Mouse (Mus musculus) layer of hippocampus, adult 2 months (tissue): ENCODE data around the gene Cox10. TPM values are rescaled to one million over a fixed set of nuclear protein-coding genes. Genes with fewer than 3 reads are reported as not detected.
A peak's percentile ranks its signal among the peaks of the same experiment; 100 is the strongest.

ENCODE experiments used
- DNase-seq, 2 experiments: peaks; one replicate each; pipeline ENCODE4 v3.0.0; 2022; ENCODE audit warnings: low spot score in 2 of 2
- H3K27ac ChIP-seq: fragments of 200-600 bp; 2 replicates; pipeline ENCODE4 v1.8.1; 2022
- H3K4me3 ChIP-seq: fragments of 200-600 bp; 2 replicates; pipeline ENCODE4 v1.8.1; 2022; ENCODE audit warnings: mild to moderate bottlenecking
- CTCF ChIP-seq: fragments of 200-600 bp; conservative IDR thresholded peaks from 2 replicates; pipeline ENCODE4 v1.8.1; 2022; ENCODE audit warnings: antibody characterized with exemption, mild to moderate bottlenecking, moderate library complexity
- total RNA-seq, 2 experiments: library from RNA; stranded (reverse); gene quantifications; 2 replicates each; pipeline ENCODE4 v1.2.3; 2021

The Cox10 gene
- total RNA-seq, 2 experiments from 2014 or later = 23.3 to 24.5 TPM

DNA sequence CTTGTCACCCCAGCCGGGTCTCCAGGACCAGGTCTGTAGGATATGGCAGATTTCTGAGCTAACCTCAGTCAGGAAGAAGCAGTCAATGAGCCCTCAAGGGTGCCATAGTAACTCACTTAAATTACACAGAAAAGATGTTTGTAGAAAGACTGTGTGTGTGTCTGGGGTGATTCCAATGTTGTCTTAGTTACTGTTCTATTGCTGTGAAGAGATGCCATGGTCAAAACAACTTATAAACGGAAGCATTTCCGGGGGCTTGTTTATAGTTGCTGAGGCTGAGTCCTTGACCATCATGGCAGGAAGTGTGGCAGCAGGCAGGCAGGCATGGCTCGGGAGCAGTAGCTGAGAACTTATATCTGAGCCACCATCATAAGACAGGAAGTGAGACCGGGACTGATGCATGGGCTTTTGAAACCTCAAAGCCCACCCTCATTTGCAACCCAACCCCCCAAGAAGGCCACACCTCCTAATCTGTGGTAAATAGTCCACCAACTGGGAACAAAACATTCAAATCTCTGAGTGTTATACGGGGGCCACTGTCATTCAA is 94.6 kb downstream of the Cox10 start:
- DNase-seq = no peak

DNA sequence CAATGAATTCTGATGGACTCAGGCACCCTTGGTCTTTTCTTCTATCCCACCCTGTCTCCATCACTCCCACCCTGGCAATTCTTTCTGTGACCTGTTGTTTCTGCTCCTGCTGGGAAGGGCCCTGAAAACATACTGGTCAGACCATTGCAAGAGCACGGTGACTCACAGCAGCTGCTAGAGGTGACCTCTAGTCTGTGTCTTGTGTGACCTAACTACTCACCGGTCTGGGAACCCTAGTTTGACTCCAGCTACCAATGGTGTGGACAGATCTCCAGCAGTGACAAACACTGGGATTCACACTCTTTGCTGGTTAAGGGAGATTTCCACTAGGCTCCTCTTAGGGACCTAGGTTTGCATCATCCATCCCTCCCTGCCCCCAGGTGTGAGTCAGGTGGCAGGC is 101.5 kb downstream of the Cox10 start:
- Histone ChIP-seq H3K27ac (no peak overlapping the region), H3K4me3 (no peak overlapping the region)
- no peak for DNase-seq
- TF ChIP-seq CTCF = no peak

More for the DNA sequence above, 94.6 kb downstream of the Cox10 start:
- no peak for TF ChIP-seq CTCF
- H3K4me3 ChIP-seq = no peak overlapping the region
- no peak overlapping the region for H3K27ac ChIP-seq

DNA sequence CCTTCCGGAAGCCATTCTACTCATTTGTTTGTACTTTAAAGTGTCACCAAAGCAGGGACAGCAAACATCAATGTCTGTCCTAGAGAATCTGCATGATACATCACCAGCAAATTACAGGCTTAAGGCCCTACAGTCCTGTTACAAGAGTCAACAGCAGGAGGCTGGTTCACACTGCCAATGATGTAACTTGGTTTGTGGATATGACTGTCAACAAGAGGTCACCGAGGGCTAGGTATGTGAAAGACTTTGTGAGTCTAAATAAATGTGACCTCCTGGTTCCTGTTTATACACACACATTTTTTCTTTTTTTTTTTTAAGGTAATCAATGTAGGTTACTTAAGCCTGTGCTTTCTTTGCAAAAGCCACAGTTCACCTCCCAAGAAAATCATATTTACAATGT is 102.5 kb downstream of the Cox10 start:
- H3K4me3 ChIP-seq = no peak overlapping the region
- no peak for DNase-seq
- TF ChIP-seq CTCF = no peak
- H3K27ac ChIP-seq = no peak overlapping the region

DNA sequence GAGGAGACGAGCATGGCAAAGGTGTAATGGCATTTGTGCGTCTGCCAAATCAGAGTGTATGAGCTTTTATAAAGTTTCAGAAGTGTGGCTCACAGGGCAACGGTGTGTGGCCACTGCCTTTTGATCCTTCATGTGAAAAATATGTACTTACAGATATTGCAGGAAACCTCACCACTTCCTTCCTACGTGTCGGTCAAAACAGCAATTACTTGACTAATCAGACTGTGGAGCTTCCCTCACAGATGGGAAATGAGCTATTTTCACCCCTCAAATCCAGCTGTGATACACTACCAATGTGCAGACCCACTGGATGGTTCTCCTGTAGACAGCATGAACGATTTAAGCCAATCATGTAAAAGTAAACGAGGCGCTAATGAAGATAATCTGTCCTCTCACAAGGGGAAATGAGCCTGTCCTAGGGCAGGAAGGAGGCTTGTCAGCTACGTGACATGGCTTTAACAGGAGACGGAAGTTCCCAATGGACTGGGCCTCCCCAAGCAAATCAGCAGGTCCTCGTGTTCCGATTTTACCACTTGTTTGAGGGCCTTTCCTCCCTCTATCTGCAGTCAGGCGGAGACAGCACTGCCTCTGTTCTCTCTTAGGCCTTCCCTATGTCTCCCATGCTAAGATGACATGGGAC is 103.9 kb downstream of the Cox10 start:
- TF ChIP-seq CTCF = no peak
- no peak overlapping the region for H3K27ac ChIP-seq
- H3K4me3 ChIP-seq = no peak overlapping the region
- DNase-seq = no peak

DNA sequence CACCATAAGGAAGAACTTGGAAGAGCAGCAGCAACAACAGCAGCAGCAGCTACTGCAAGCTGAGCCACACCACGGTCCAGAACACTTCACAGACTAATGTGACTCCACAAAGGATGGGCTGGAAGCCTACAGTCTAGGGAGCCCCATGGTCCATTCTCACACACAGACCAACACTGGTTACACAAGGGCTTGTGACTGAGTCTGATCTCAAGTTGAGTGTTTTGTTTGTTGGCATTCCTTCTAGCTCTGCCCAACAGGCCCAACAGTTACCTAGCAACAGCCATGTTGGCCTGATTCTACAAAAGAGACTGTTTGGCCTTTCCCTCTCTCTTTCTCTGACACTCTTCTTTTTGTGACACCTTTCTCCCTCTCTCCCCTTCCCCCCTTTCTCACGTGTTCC is 105.3 kb downstream of the Cox10 start:
- no peak for TF ChIP-seq CTCF
- DNase-seq = no peak
- no peak overlapping the region for H3K4me3 ChIP-seq
- no peak overlapping the region for H3K27ac ChIP-seq

DNA sequence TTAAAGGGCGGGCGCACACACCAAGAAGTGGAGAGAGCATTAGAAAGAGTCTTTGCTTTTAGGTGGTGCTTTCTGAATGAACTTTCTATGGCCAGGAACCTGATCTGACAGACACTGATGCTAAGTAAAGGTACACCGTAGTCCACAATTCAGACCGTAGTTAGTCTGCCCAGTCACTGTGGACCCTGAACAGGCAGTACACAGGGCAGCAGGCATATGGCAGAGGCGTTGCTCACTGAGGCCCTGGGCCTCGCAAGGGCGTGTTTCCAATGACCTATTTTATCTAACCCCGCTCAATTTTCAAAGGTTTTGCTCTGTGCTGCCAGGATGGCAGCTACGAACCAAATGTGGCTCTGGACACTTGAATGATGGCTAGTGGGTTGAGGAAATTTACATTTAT is 107.8 kb downstream of the Cox10 start:
- no peak overlapping the region for H3K4me3 ChIP-seq
- TF ChIP-seq CTCF = no peak
- H3K27ac ChIP-seq = no peak overlapping the region
- no peak for DNase-seq

DNA sequence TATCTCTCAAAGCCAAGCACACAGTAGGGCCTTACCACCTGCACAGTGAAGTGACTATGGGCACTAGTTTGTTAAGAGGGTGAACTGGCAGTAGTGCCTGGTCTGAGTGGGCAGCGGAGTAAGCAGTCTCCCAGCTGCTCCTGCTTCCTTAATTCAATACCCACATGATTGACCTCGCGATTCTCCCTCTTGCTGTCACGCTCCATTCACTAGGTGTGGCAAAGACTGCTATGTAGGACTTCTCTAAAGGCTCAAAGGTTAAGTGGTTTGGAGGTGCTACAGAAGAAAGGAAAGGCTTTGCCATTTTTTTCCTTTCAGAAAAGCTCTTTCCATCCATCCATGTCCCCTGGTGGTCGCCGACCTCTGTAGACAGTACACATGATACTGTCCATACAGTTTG is 108.5 kb downstream of the Cox10 start:
- Histone ChIP-seq H3K4me3 (no peak overlapping the region), H3K27ac (no peak overlapping the region)
- DNase-seq = no peak
- no peak for TF ChIP-seq CTCF

DNA sequence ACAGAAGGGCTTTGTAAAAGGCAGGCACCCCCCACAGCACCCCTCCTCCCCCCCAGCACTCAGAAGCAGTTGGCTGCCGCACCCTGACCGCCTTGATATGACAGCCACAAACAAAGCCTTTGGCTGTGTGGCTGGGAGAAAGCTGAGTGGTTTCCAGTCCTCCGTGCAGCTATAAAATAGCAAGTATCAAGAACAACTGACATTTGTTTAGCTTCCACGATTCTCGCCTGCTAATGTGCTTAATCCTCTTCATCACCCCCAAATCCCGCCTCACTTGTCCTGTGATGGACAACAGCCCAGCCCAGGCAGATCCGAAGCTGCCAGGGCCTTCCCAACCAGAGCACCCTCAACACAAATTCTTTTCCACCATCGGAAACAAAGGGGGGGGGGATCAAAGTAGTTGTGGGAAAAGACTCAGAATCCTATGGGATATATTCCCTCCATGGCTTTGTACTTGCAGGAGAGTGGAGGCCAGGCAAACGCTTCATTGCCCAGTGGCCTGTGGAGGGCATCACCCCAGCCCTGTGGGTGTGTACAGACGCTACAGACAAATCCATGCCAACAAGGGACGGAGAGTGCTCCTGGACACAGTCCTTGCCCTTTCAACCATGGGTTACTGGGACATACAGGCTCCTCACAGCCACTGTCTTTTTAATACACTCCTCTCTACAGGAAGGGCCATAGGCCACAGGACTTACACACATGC is 109.9 kb downstream of the Cox10 start:
- Histone ChIP-seq H3K27ac (peak overlapping the region; percentile 74), H3K4me3 (no peak overlapping the region)
- TF ChIP-seq CTCF = no peak
- DNase-seq = peak; percentile 16 to 29

DNA sequence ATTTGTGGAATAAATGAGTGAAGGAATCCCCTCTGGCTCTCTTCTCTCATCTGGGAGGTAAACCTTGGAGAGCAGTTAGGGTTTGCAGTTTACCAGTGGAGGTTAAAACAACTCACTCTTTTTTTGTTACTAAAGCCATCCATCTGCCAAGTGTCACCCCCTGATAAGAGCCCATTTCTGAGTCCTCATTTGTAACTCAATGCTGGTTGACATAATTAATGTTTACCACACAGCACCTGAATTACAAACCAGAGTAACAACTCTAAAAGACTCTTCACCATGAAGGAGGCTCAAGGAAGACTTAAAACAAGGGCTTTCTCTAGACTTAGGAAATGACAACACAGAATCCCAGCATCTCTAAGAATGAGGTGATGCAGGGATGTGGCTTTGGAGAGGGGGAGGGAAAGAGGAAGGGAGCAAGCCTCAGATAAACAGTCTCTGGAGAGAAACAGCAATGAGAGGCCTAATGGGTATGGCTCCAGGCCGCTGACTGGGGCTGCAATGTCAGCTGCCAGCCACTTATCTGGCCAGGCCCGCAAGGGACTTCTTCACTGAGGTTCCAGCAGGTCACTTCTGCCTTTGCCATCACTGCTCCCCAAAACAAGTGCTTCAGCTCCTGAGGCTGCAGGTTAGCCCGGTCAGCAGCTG is 110.8 kb downstream of the Cox10 start:
- TF ChIP-seq CTCF = no peak
- H3K27ac ChIP-seq = peak overlapping the region; percentile 74; the same call in 1 of the 2 replicates
- DNase-seq = no peak
- no peak overlapping the region for H3K4me3 ChIP-seq

DNA sequence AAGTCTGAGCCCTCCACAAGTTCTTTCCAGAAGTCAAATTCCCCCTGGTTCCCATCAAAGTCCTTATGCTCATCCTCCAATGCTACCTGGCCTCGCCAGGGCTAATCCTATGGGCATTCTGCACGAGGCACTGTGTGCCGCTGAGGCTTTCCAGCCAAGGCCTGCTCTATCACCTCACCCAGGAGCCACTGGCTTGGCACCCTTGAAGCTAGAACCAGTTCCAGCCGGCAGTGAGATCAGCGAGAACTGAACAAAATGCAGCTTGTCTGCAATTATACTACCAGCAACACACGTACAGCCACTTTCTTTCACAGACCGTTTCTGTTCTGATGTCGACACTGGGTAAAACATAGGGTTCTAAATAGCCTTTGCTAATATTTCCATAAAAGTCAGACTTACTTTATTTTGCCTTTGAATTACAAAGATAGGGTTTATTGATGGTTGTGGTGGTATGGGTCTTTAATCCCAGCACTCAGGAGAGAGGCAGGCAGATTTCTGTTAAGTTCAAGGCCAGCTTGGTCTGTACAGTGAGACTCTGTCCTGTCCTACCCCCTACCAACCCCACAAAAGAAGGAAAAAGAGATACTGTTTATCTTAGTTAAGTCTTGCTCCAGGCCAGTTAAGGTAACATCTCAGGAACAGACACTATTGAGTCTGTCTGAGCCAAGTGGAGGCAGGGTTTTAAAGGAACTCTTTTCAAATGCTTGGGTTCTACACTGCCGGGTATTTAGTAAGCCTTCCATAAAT is 111.5 kb downstream of the Cox10 start:
- Histone ChIP-seq H3K27ac (no peak overlapping the region), H3K4me3 (no peak overlapping the region)
- no peak for DNase-seq
- TF ChIP-seq CTCF = no peak

DNA sequence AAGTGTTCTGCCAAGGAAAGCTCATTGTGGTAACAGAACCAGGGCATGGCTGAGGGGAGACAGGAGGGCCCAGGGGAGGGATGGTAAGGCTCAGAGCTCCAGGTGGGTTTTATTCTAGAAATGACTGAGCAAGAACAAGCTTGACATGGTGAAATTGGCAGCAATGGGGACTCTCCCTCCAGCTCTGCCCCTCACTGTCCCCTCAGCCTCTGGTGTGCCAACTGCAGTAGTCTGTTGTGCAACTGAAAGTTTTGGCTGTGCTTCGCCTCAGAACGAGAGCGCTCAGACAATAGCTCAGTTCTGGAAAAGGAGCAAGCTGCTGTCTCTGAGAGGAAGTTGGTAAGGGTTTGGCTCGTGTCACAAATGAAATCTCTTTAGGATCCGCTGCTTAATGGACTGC is 113.8 kb downstream of the Cox10 start:
- DNase-seq = no peak
- no peak overlapping the region for H3K27ac ChIP-seq
- no peak for TF ChIP-seq CTCF
- H3K4me3 ChIP-seq = no peak overlapping the region

DNA sequence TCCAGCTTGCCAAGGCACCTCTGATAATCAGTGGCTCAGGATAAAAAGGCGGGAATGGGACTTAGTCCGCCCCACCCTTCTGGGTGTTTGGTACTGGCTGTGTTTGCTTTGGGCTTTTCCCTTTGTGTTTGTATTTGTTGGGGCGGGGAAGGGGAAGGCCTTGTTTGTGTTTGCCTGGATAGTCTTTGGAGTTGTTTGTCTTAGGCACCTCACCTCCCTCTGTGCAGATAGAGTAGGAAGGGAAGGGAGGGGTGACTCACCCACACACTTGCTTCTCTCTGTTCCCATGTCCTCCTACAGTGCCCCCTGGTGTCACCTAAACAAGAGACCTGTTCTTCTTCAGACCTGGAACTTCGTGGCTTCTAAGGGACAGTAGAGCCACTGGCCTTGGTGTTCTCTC is 122.1 kb downstream of the Cox10 start:
- DNase-seq = no peak
- no peak overlapping the region for H3K4me3 ChIP-seq
- H3K27ac ChIP-seq = no peak overlapping the region
- TF ChIP-seq CTCF = peak; percentile 53

DNA sequence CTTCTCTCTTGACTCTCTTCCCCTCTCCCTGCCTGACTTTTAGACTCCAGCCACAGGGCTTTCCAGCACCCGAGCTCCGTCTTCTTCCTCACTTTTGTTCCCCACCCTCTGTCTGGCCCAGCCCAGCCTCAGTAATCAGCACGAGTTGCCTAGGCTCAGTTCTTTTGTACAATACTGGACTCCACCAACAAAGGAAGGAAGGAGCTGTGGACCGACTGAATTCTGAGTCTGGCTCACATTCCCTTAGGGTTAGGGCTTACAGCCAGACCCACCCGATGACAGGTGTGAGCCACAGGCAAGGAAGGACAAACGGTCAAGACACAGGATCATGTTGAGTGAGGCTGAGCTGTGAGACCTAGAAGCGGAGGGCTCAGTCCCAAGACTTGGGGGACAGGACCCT is 122.5 kb downstream of the Cox10 start:
- DNase-seq = no peak
- no peak overlapping the region for H3K4me3 ChIP-seq
- no peak overlapping the region for H3K27ac ChIP-seq
- TF ChIP-seq CTCF = no peak
